Mouse (Mus musculus) heart, embryonic 11.5 days (tissue): ENCODE results near the gene Bcl2l1. TPM values are rescaled to one million over a fixed set of nuclear protein-coding genes. Genes with fewer than 3 reads are reported as not detected.

Experiments used
- ATAC-seq: fragments of 200-750 bp; cut with Nextera tagmentation; replicated peaks from 2 replicates; pipeline ENCODE4 v1.8.0; 2017; ENCODE audit warnings: moderate library complexity; ENCODE audit not compliant: insufficient number of reproducible peaks, low FRiP score, low TSS enrichment
- H3K27ac ChIP-seq: fragments of 300-500 bp; sonication (generic); 2 replicates; pipeline ENCODE4 v1.5.1; 2014; ENCODE audit warnings: mild to moderate bottlenecking, low read depth, low read length
- H3K27me3 ChIP-seq: fragments of 300-500 bp; sonication (generic); 2 replicates; pipeline ENCODE4 v1.6.1; 2014; ENCODE audit warnings: mild to moderate bottlenecking, low read length, mixed read lengths; ENCODE audit not compliant: control insufficient read depth, insufficient read depth
- H3K36me3 ChIP-seq: fragments of 300-500 bp; sonication (generic); 2 replicates; pipeline ENCODE4 v1.6.1; 2014; ENCODE audit warnings: mild to moderate bottlenecking, low read length, moderate library complexity, mixed read lengths; ENCODE audit not compliant: control insufficient read depth, insufficient read depth
- H3K4me1 ChIP-seq: fragments of 300-500 bp; sonication (generic); 2 replicates; pipeline ENCODE4 v1.6.1; 2014; ENCODE audit warnings: low read length; ENCODE audit not compliant: control insufficient read depth, insufficient read depth
- H3K4me2 ChIP-seq: fragments of 300-500 bp; sonication (generic); 2 replicates; pipeline ENCODE4 v1.6.1; 2014; ENCODE audit warnings: mild to moderate bottlenecking, moderate library complexity
- H3K4me3 ChIP-seq: fragments of 300-500 bp; sonication (generic); 2 replicates; pipeline ENCODE4 v1.5.1; 2014; ENCODE audit warnings: low read depth, low read length
- H3K9ac ChIP-seq: fragments of 300-500 bp; sonication (generic); 2 replicates; pipeline ENCODE4 v1.6.1; 2014; ENCODE audit warnings: mild to moderate bottlenecking, low read depth, low read length, moderate library complexity
- H3K9me3 ChIP-seq: fragments of 300-500 bp; sonication (generic); replicated peaks from 2 replicates; pipeline ENCODE4 v1.6.1; 2016; ENCODE audit warnings: low read length; ENCODE audit not compliant: control insufficient read depth
- WGBS: fragments of 180-500 bp; shearing (Covaris S2); extraction: QIAGEN DNeasy Blood & Tissue Kit; methylation state at CpG from one replicate; pipeline ENCODE4 v1.1.7; 2014; ENCODE audit not compliant: insufficient replicate concordance; 5-methylcytosine and 5-hydroxymethylcytosine counted together
- polyA plus RNA-seq: library from polyadenylated mRNA; unstranded; fragments of >200 nt; fragmentation: Nextera tagmentation; extraction: Ambion mirVana; gene quantifications from 2 replicates; pipeline ENCODE4 v1.2.1, GENCODE M21; 2014

Gene Bcl2l1
- 69.8 and 73.1 TPM in 2 replicates for polyA plus RNA-seq

DNA sequence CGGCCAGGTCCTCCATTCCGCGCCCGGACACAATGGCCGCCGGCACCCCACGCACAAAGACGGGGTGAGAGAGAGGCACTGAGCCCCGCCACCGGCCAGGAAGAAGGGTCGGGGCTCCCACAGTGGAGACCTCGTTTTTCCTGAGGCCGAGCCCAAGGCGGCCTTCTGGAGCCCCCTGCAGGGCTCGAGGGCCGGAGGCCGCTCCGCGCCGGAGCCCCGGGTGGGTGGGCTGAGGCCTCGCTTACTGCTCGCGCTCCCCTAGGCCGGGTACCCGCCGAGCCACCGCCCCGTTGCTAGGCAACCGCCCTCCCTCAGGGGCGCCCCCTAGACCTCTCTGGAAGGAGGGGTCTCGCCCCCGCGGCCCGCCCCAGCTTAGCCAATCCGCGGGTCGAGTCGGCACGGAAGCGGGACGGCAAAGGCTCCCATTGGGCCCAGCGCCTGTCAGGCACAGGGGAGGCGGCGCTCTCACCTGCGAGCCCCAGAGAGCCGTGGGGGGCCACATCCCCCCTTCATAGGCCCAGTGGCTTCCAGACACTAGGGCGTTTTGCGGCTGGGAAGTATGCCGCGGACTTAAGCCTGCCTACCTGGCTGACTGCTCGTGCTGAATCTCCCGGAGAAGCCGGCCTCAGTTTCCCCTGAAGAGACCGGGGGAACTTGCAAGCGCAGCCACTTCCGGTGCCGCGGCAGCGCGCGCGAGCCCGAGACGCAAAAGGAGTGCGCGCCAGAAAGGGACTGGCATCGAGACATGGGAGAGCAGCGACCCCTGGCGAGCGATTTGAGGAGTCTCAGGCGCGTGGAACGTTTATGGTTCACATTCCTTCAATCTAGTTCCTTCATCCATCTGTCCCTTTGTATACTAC, at the start of gene Bcl2l1:
Gene Bcl2l1 (minus strand): TSS at position 710 of the 860 bp plus-strand sequence.
- Histone ChIP-seq H3K4me2 (peak within 1 kb of the TSS; percentile 73), H3K36me3 (no peaks in the 10 kb centered on the region), H3K9me3 (no peaks in the 10 kb centered on the region), H3K27me3 (no peaks in the 10 kb centered on the region), H3K4me3 (peak within 1 kb of the TSS; percentile 71), H3K9ac (peak within 1 kb of the TSS; percentile 96), H3K4me1 (peaks cover 36% of the 10 kb centered on the region), H3K27ac (peak within 1 kb of the TSS; percentile 98)
- under 1% methylated on average over 65 of the region's 74 CpGs for WGBS
- peak; percentile 95 for ATAC-seq

DNA sequence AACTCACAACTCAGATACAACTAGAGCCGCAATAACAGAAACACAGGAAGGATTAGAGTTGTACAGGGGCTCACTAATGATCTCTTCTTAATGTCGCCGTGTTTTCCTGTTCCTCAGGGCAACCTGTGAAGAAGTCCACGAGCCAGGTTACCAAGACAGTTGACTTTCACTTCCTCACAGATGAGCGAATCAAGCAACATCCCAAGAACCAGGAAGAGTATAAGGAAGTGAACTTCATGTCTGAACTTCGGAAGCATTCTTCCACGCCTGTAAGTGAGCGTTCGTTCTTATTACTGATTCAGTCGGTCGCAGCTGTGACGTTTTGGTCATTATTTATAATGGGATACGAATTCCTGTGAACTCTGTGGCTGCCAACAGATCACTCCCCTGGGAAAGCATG, 49.4 kb upstream of the Bcl2l1 start:
- peaks cover 58% of the 10 kb centered on the region for H3K36me3 ChIP-seq

DNA sequence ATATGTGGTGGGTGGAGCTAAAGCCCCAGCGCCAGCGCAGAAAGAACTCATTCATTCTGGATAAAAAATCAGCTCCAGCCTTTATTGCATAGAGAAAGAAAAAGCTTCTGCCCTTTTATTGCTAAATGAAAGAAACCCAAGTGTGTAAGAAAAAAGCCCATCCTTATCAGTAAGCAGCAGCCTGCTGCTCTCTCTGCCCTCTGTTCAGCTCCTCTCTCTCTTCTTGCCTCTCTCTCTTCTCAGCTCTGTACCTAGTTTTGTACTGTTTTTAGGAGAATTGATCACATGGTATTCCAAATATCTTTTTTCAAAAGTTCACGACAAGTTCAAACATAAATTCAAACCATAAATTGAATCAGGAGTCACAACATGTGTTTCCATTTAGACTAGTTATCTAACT, 46.7 kb upstream of the Bcl2l1 start:
- Histone ChIP-seq H3K36me3 (peaks cover 44% of the 10 kb centered on the region), H3K4me1 (no peaks in the 10 kb centered on the region), H3K4me3 (no peak overlapping the region), H3K9ac (no peak overlapping the region), H3K9me3 (no peaks in the 10 kb centered on the region), H3K27ac (no peak overlapping the region), H3K27me3 (no peaks in the 10 kb centered on the region), H3K4me2 (no peak overlapping the region)
- ATAC-seq = no peak
- 92% methylated on average over 3 of the region's 3 CpGs for WGBS

More for the DNA sequence above, 49.4 kb upstream of the Bcl2l1 start:
- H3K4me1 ChIP-seq = no peaks in the 10 kb centered on the region
- H3K4me3 ChIP-seq = no peak overlapping the region
- WGBS = 93% methylated on average over 13 of the region's 13 CpGs
- no peak overlapping the region for H3K9ac ChIP-seq
- no peak for ATAC-seq
- no peak overlapping the region for H3K4me2 ChIP-seq
- no peaks in the 10 kb centered on the region for H3K27me3 ChIP-seq
- H3K9me3 ChIP-seq = no peaks in the 10 kb centered on the region
- H3K27ac ChIP-seq = no peak overlapping the region

DNA sequence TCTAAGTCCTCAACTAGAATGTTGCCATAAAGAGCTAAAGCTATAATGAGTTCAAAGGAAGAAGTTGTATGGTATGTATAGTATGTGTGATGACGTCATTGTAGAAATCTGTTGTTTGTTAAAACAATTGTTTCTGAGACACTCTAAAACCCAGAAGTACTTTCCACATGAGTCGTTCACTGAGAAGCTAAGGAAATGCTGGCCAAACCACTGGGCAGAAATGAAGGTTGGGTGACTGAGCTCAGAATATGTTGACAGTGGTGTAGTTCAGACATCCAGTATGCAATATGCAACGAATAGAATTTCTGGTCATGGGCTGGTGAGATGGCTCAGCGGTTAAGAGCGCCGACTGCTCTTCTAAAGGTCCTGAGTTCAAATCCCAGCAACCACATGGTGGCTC, 31.8 kb upstream of the Bcl2l1 start:
- peaks cover 13% of the 10 kb centered on the region for H3K36me3 ChIP-seq
- ATAC-seq = no peak

DNA sequence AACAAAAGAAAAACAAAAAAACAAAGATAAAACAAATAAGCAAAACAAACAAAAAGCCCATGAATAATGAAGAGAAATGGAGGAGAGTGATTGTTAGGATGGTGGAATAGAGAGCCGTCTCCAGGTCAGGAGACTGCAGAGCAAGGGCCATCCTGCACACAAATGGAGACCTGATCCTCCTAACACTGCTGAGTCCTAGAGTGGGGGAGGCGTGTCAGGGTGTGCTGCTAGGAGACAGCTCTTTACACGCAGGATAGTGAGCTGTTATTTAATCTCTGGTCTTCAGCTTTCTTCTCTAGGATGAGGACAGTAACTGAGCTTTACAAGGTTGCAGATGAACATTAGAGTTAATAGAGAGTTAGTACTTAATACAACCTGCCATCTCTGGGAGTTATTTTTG, 31.1 kb upstream of the Bcl2l1 start:
- WGBS = 72% methylated on average over 3 of the region's 3 CpGs
- no peak overlapping the region for H3K4me3 ChIP-seq
- no peak overlapping the region for H3K9ac ChIP-seq
- H3K27ac ChIP-seq = no peak overlapping the region
- H3K4me2 ChIP-seq = no peak overlapping the region
- H3K36me3 ChIP-seq = peaks cover 15% of the 10 kb centered on the region
- no peaks in the 10 kb centered on the region for H3K9me3 ChIP-seq
- no peaks in the 10 kb centered on the region for H3K27me3 ChIP-seq
- 0 out of 2 replicates have a peak, but pooled peaks cover 4% of the 10 kb centered on the region for H3K4me1 ChIP-seq
- ATAC-seq = no peak

More for the DNA sequence above, 31.8 kb upstream of the Bcl2l1 start:
- 91% methylated on average over 6 of the region's 6 CpGs for WGBS
- Histone ChIP-seq H3K27ac (no peak overlapping the region), H3K9me3 (no peaks in the 10 kb centered on the region), H3K27me3 (no peaks in the 10 kb centered on the region), H3K4me2 (no peak overlapping the region), H3K4me3 (no peak overlapping the region), H3K4me1 (0 out of 2 replicates have a peak, but pooled peaks cover 4% of the 10 kb centered on the region), H3K9ac (no peak overlapping the region)

DNA sequence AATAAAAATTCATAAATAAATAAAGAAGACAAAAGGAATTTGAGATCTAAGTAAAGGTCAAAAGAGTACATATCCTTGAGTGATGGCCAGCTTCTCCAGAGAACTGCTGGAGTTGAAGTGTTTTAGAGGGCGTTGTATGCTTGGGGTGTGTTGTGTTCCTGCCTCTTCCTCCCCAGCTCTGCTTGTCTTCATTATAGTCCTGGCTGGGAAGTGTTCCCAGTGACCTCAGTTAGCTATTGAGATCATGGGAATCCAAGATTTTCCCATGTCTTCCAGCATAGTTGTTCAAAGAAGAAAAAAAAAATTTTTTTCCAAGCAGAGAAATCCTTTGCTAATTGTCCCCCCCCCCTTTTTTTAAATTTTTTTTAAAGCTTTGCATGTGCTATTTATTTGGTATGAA, 30.4 kb upstream of the Bcl2l1 start:
- Histone ChIP-seq H3K9ac (no peak overlapping the region), H3K36me3 (peaks cover 15% of the 10 kb centered on the region), H3K4me1 (0 out of 2 replicates have a peak, but pooled peaks cover 4% of the 10 kb centered on the region), H3K4me2 (no peak overlapping the region), H3K27me3 (no peaks in the 10 kb centered on the region), H3K9me3 (no peaks in the 10 kb centered on the region), H3K27ac (no peak overlapping the region), H3K4me3 (no peak overlapping the region)
- no peak for ATAC-seq
- WGBS = 100% methylated on average over 1 of the region's 1 CpGs

DNA sequence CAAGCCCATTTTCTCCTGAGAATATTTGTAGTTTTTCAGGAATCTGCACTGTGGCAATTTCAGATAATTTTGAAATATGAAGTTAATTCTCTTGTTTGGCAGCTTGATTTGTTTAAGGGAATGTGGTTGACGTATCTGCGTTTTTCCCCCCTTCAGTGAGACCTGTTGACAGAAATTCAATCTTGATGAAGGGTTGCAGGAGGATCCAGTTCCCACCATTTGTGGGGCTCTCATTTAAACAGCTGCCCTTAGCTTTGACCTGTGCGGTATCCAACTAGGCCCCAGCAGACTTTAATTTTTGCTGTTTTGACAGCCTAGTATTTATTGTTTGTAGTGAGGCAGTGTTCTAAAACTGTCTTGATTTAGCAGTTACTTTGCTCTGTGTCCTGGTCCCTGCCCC, 28.0 kb upstream of the Bcl2l1 start:
- H3K27me3 ChIP-seq = no peaks in the 10 kb centered on the region
- H3K9me3 ChIP-seq = no peaks in the 10 kb centered on the region
- H3K4me2 ChIP-seq = no peak overlapping the region
- no peak overlapping the region for H3K4me3 ChIP-seq
- no peak for ATAC-seq
- peaks cover 20% of the 10 kb centered on the region for H3K36me3 ChIP-seq
- H3K4me1 ChIP-seq = 0 out of 2 replicates have a peak, but pooled peaks cover 4% of the 10 kb centered on the region
- 67% methylated on average over 3 of the region's 3 CpGs for WGBS
- H3K27ac ChIP-seq = no peak overlapping the region
- no peak overlapping the region for H3K9ac ChIP-seq

DNA sequence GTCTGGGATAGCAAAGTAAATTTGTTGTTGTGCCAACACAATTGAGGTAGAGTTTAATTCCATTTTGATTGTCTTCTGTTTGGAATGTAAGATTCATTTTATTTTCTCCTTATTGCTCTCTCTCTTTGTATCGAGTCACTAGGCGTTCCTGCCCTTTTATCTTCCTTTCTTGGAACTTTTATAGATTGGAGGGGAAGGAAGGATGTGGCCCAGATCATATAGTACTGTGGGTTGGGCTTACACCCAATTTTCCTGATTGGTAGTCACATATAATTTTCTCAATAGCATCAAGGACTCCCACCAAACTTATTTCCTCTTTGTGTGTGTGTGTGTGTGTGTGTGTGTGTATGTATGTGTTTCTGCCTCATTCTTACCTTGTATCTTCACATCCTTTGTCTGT, 16.9 kb upstream of the Bcl2l1 start:
- WGBS = 0% methylated on average over 2 of the region's 2 CpGs
- peak overlapping the region; percentile 41 for H3K27ac ChIP-seq
- H3K36me3 ChIP-seq = 0 out of 2 replicates have a peak, but pooled peaks cover 2% of the 10 kb centered on the region
- no peak for ATAC-seq
- H3K4me3 ChIP-seq = peak overlapping the region; percentile 57
- peak overlapping the region; percentile 51 for H3K4me2 ChIP-seq
- peaks cover 15% of the 10 kb centered on the region for H3K4me1 ChIP-seq
- peak overlapping the region; percentile 69 for H3K9ac ChIP-seq
- H3K9me3 ChIP-seq = no peaks in the 10 kb centered on the region
- H3K27me3 ChIP-seq = no peaks in the 10 kb centered on the region
